Mouse (Mus musculus): ENCODE results near the gene Nova2.

GRCm38 (mm10) chr7:19007026-19007977 is 81.6 kb downstream of the Nova2 start:
- TF ChIP-seq POLR2A (IDR thresholded peaks at IDR 0.05; ENCODE audit: borderline replicate concordance, extremely low read depth, insufficient read depth, insufficient read length, poor library complexity, severe bottlenecking) = no peak
- no peak for TF ChIP-seq CTCF (IDR thresholded peaks at IDR 0.05; ENCODE audit: borderline replicate concordance, extremely low read depth, insufficient read depth, insufficient read length)
